ENCODE assay signal across 10 mouse cellular contexts in genomic region chr9:13633371-13633770, GRCm38 (mm10).
DNase-seq lines count a peak whose midpoint lies in the region; ATAC-seq and TF ChIP-seq lines count a peak whose summit lies in the region.
"Had no signal": no experiment of that assay in that cellular context is flagged by ENCODE, and none has a peak within 500 bp of the region (broad histone marks: within the 10 kb centered on the region; RNA-seq: fewer than 3 reads in every experiment).

No protein-coding gene starts in this region.

- TF ChIP-seq POLR2A in heart, adult 2 months (IDR thresholded peaks at IDR 0.05; ENCODE audit: insufficient read depth, low read depth, low read length): no peak

- peak overlapping the region; percentile 16; the same call in 1 of the 2 replicates for H3K27ac ChIP-seq in embryonic facial prominence, embryonic 13.5 days
- H3K27ac ChIP-seq in embryonic facial prominence, embryonic 10.5 days (replicated peaks): no peak overlapping the region
- peak overlapping the region; percentile 58 for H3K27ac ChIP-seq in heart, adult 2 months
- no peak overlapping the region for H3K27ac ChIP-seq in neural tube, embryonic 15.5 days (replicated peaks)
- H3K27ac ChIP-seq: hindbrain, embryonic 15.5 days had no signal

- H3K36me3 ChIP-seq in embryonic facial prominence, embryonic 13.5 days: no peaks in the 10 kb centered on the region
- no peaks in the 10 kb centered on the region for H3K36me3 ChIP-seq in embryonic facial prominence, embryonic 10.5 days (replicated peaks)
- peaks cover 1% of the 10 kb centered on the region; the same call in 1 of the 2 replicates for H3K36me3 ChIP-seq in heart, adult 2 months (ENCODE audit: control insufficient read depth, insufficient read depth, low read length)
- H3K36me3 ChIP-seq in neural tube, embryonic 15.5 days: no peaks in the 10 kb centered on the region
- H3K36me3 ChIP-seq: hindbrain, embryonic 15.5 days had no signal

- no peak overlapping the region for H3K4me2 ChIP-seq in embryonic facial prominence, embryonic 13.5 days
- H3K4me2 ChIP-seq in neural tube, embryonic 15.5 days: no peak overlapping the region
- H3K4me2 ChIP-seq: hindbrain, embryonic 15.5 days; midbrain, embryonic 11.5 days had no signal

- peaks cover 19% of the 10 kb centered on the region for H3K4me1 ChIP-seq in embryonic facial prominence, embryonic 13.5 days
- H3K4me1 ChIP-seq in embryonic facial prominence, embryonic 10.5 days: peaks cover 9% of the 10 kb centered on the region; the same call in 1 of the 2 replicates
- H3K4me1 ChIP-seq in heart, adult 2 months (ENCODE audit: control insufficient read depth, insufficient read depth, low read length): peaks cover 8% of the 10 kb centered on the region
- H3K4me1 ChIP-seq in neural tube, embryonic 15.5 days: peaks cover 9% of the 10 kb centered on the region; the same call in 1 of the 2 replicates

- no peak for TF ChIP-seq CTCF in heart, adult 2 months (IDR thresholded peaks at IDR 0.05)

- intact Hi-C loops in heart, adult 2 months (cut with DNase I): no loop called here

- H3K9ac ChIP-seq in embryonic facial prominence, embryonic 13.5 days: no peak overlapping the region
- H3K9ac ChIP-seq in heart, adult 2 months (ENCODE audit: low read depth, low read length): no peak overlapping the region
- no peak overlapping the region for H3K9ac ChIP-seq in neural tube, embryonic 15.5 days (replicated peaks)
- H3K9ac ChIP-seq: hindbrain, embryonic 15.5 days had no signal

- no peaks in the 10 kb centered on the region for H3K9me3 ChIP-seq in embryonic facial prominence, embryonic 13.5 days
- H3K9me3 ChIP-seq in embryonic facial prominence, embryonic 10.5 days: no peaks in the 10 kb centered on the region
- no peaks in the 10 kb centered on the region for H3K9me3 ChIP-seq in neural tube, embryonic 15.5 days (replicated peaks)
- H3K9me3 ChIP-seq: hindbrain, embryonic 15.5 days had no signal

- 56% methylated on average over 1 of the region's 1 CpGs for WGBS in embryonic facial prominence, embryonic 13.5 days
- WGBS in embryonic facial prominence, embryonic 10.5 days: 79% methylated on average over 1 of the region's 1 CpGs
- 15% methylated on average over 1 of the region's 1 CpGs for WGBS in heart, adult 2 months
- WGBS in neural tube, embryonic 15.5 days: 78% methylated on average over 1 of the region's 1 CpGs

- no peak for DNase-seq in embryonic facial prominence, embryonic 10.5 days (ENCODE audit: low spot score)
- peak; percentile 55 to 70 for DNase-seq in heart, adult 2 months
- peak; percentile 29 for DNase-seq in kidney, adult 9 months
- peak; percentile 61 for DNase-seq in lung, postnatal 36 days
- no peak for DNase-seq in layer of hippocampus, adult 9-11 months
- no peak for DNase-seq in frontal cortex, adult 2 months (ENCODE audit: extremely low spot score in 1 of 2, low spot score in 1 of 2)

- TF ChIP-seq EP300 in heart, adult 2 months (IDR thresholded peaks at IDR 0.05; ENCODE audit: insufficient read depth, low read depth, low read length): no peak

- no peak for ATAC-seq in embryonic facial prominence, embryonic 13.5 days (ENCODE audit: insufficient number of reproducible peaks, insufficient read depth, low FRiP score, low TSS enrichment, low read depth)
- no peak for ATAC-seq in neural tube, embryonic 15.5 days (ENCODE audit: low FRiP score)

- H3K79me2 ChIP-seq in heart, adult 2 months (replicated peaks; ENCODE audit: control insufficient read depth, insufficient read depth, low read length): no peaks in the 10 kb centered on the region

- no peak overlapping the region for H3K4me3 ChIP-seq in embryonic facial prominence, embryonic 13.5 days
- H3K4me3 ChIP-seq in embryonic facial prominence, embryonic 10.5 days: no peak overlapping the region
- no peak overlapping the region for H3K4me3 ChIP-seq in heart, adult 2 months
- H3K4me3 ChIP-seq in neural tube, embryonic 15.5 days (replicated peaks): no peak overlapping the region
- H3K4me3 ChIP-seq: hindbrain, embryonic 15.5 days had no signal

- H3K27me3 ChIP-seq in embryonic facial prominence, embryonic 13.5 days: no peaks in the 10 kb centered on the region
- no peaks in the 10 kb centered on the region for H3K27me3 ChIP-seq in embryonic facial prominence, embryonic 10.5 days (replicated peaks; ENCODE audit: low read depth, poor library complexity, severe bottlenecking)
- no peaks in the 10 kb centered on the region for H3K27me3 ChIP-seq in heart, adult 2 months (ENCODE audit: control insufficient read depth, insufficient read depth, low read length)
- H3K27me3 ChIP-seq in neural tube, embryonic 15.5 days (replicated peaks): no peaks in the 10 kb centered on the region
- H3K27me3 ChIP-seq: hindbrain, embryonic 15.5 days had no signal

Comparison
In these comparisons a context has a peak if more than half of its experiments do, and no peak if none do; other contexts are left out.
1. H3K27ac ChIP-seq: peak in embryonic facial prominence, embryonic 13.5 days (single experiment) and heart, adult 2 months (single experiment); none in embryonic facial prominence, embryonic 10.5 days (single experiment) and neural tube, embryonic 15.5 days (single experiment).
2. DNase-seq: peak in heart, adult 2 months (2 of 2), kidney, adult 9 months (single experiment) and lung, postnatal 36 days (single experiment); none in embryonic facial prominence, embryonic 10.5 days (single experiment), layer of hippocampus, adult 9-11 months (single experiment) and frontal cortex, adult 2 months (0 of 2).